Mouse (Mus musculus): ENCODE results near the gene Ftl1. TPM values are rescaled to one million over a fixed set of nuclear protein-coding genes. Genes with fewer than 3 reads are reported as not detected.

The Ftl1 gene
- polyA plus RNA-seq, 1 experiment from 2014 or later: 3,941 TPM

DNA sequence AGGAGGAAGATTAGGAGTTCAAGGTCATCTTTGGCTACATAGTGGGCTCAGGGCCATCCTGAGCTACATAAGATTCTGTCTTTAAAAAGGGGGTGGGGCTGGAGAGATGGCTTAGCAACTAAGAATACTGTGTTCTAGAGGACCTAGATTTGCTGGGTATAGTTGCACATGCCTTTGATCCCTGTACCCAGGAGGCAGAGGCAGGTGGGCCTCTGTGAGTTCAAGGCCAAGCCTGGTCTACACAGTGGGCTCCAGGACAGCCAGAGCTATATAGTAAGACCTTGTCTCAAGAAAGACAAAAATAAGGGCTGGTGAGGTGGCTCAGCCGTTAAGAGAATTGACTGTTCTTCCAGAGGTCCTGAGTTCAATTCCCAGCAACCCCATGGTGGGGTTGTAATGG lies 9.7 kb downstream of the Ftl1 start:
- Histone ChIP-seq H3K27ac (ENCODE audit: low read depth, low read length) (no peak overlapping the region), H3K4me2 (replicated peaks; ENCODE audit: low read depth, low read length) (no peak overlapping the region), H3K27me3 (ENCODE audit: control insufficient read depth, insufficient read depth, low read length) (no peaks in the 10 kb centered on the region), H3K9me3 (ENCODE audit: control insufficient read depth, low read length) (no peaks in the 10 kb centered on the region), H3K36me3 (ENCODE audit: control insufficient read depth, insufficient read depth, low read length) (peaks cover 51% of the 10 kb centered on the region), H3K4me1 (ENCODE audit: control insufficient read depth, insufficient read depth, low read length) (0 out of 2 replicates have a peak, but pooled peaks cover 3% of the 10 kb centered on the region), H3K4me3 (ENCODE audit: low read length) (no peak overlapping the region), H3K9ac (ENCODE audit: low read depth, low read length) (no peak overlapping the region)
- 85% methylated on average over 1 of the region's 1 CpGs for WGBS
- no peak for ATAC-seq (ENCODE audit: low FRiP score, low TSS enrichment)

DNA sequence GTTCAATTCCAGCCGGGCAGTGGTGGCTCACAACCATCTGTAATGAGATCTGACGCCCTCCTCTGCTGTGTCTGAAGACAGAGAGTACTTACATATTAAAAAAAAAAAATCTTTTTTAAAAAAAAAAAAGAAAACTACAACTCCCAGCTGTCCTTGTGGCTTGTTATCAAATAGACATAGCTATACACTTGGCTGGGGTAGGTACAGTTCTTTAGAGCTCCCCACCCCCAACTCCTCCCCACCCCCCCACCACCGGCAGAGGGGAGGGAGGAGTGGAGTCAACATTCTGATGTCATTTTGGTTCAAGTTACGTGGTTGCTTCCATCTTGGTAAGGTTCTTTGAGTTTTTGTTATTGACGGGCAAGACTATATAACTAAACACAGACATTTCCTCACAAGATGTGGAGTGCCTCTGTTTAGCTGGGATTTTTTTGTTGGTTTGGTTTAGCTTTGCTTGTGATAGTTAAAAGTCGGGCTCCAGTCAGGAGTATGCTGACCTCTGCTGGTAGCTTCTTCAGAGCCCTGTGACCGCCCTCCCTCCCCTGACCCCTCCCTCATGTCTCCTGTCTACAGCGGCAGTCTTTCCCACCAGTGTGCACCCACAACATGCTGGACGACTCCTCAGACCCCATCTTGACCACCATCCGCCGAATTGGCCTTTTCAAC lies 12.2 kb downstream of the Ftl1 start:
- no peak overlapping the region for H3K4me2 ChIP-seq (replicated peaks; ENCODE audit: low read depth, low read length)
- no peak overlapping the region for H3K9ac ChIP-seq (ENCODE audit: low read depth, low read length)
- peaks cover 53% of the 10 kb centered on the region for H3K36me3 ChIP-seq (ENCODE audit: control insufficient read depth, insufficient read depth, low read length)
- 0 out of 2 replicates have a peak, but pooled peaks cover 3% of the 10 kb centered on the region for H3K4me1 ChIP-seq (ENCODE audit: control insufficient read depth, insufficient read depth, low read length)
- no peaks in the 10 kb centered on the region for H3K27me3 ChIP-seq (ENCODE audit: control insufficient read depth, insufficient read depth, low read length)
- no peaks in the 10 kb centered on the region for H3K9me3 ChIP-seq (ENCODE audit: control insufficient read depth, low read length)
- no peak for ATAC-seq (ENCODE audit: low FRiP score, low TSS enrichment)
- no peak overlapping the region for H3K4me3 ChIP-seq (ENCODE audit: low read length)
- no peak overlapping the region for H3K27ac ChIP-seq (ENCODE audit: low read depth, low read length)
- 34% methylated on average over 11 of the region's 11 CpGs for WGBS

DNA sequence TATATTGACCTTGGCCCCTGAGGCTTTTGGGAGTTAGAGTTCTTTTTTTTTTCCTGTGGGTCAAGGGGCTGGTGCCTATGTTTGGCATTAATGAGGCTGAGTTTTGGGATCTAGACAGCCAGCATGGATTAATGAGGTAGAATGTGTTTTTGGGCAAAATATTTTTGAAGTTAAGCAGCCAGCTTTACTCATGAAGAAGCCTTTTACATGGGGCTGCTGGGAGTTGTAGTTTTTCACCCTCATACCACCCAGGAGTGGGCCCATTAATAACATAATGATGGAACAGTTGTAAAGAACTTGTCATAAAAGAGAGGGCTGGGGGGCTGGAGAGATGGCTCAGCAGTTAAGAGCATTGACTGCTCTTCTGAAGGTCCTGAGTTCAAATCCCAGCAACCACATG lies 13.1 kb downstream of the Ftl1 start:
- H3K9ac ChIP-seq (ENCODE audit: low read depth, low read length): no peak overlapping the region
- no peak for ATAC-seq (ENCODE audit: low FRiP score, low TSS enrichment)
- no peak overlapping the region for H3K4me2 ChIP-seq (replicated peaks; ENCODE audit: low read depth, low read length)
- H3K4me1 ChIP-seq (ENCODE audit: control insufficient read depth, insufficient read depth, low read length): 0 out of 2 replicates have a peak, but pooled peaks cover 3% of the 10 kb centered on the region
- H3K4me3 ChIP-seq (ENCODE audit: low read length): no peak overlapping the region
- no peak overlapping the region for H3K27ac ChIP-seq (ENCODE audit: low read depth, low read length)
- peaks cover 49% of the 10 kb centered on the region for H3K36me3 ChIP-seq (ENCODE audit: control insufficient read depth, insufficient read depth, low read length)
- H3K9me3 ChIP-seq (ENCODE audit: control insufficient read depth, low read length): no peaks in the 10 kb centered on the region
- H3K27me3 ChIP-seq (ENCODE audit: control insufficient read depth, insufficient read depth, low read length): no peaks in the 10 kb centered on the region

DNA sequence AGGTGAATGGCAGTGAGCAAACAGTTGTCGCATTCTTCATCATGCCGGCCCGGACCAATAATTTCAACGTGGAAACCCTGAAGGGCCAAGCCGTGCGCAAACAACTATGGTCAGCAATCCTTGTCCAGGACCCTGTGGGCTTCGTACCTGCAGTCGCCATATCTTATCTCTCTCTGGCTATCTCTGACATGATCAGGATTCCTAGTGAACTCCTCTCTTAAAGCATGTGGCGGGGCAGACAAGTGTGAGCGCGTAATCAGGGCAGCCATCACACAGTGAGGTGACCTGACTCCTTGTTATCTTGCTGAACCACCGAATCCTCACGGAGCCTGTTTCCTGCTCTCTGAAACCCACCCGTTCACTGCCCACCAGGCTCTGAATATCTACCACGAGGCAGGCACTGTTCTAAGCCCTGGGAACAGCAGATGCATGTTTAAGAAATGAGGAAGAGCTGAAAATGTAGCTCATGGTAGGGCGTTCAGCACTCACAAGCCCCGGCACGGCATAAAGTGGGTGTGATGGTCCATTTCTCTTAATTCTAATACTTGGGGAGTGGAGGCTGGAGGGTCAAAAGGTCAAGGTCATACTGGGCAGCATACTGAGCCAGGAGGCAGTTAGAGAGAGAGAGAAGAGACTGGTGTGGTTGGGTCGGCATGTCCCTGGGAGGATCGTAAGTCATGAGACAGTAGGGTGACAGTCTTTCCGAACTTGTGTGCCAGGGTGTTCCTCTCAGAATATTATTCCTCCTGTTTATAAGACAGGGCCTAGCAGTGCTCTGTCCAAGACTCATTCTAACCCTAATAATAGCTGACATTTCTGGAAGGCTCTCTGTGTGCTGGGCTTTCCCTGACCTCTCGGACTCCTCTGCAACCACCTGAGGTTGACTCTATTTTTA lies 15.9 kb downstream of the Ftl1 start:
- 0 out of 2 replicates have a peak, but pooled peaks cover 3% of the 10 kb centered on the region for H3K4me1 ChIP-seq (ENCODE audit: control insufficient read depth, insufficient read depth, low read length)
- H3K9me3 ChIP-seq (ENCODE audit: control insufficient read depth, low read length): no peaks in the 10 kb centered on the region
- H3K4me3 ChIP-seq (ENCODE audit: low read length): no peak overlapping the region
- no peaks in the 10 kb centered on the region for H3K27me3 ChIP-seq (ENCODE audit: control insufficient read depth, insufficient read depth, low read length)
- no peak overlapping the region for H3K27ac ChIP-seq (ENCODE audit: low read depth, low read length)
- peaks cover 53% of the 10 kb centered on the region for H3K36me3 ChIP-seq (ENCODE audit: control insufficient read depth, insufficient read depth, low read length)
- 86% methylated on average over 22 of the region's 22 CpGs for WGBS
- no peak overlapping the region for H3K4me2 ChIP-seq (replicated peaks; ENCODE audit: low read depth, low read length)
- no peak for ATAC-seq (ENCODE audit: low FRiP score, low TSS enrichment)
- no peak overlapping the region for H3K9ac ChIP-seq (ENCODE audit: low read depth, low read length)

DNA sequence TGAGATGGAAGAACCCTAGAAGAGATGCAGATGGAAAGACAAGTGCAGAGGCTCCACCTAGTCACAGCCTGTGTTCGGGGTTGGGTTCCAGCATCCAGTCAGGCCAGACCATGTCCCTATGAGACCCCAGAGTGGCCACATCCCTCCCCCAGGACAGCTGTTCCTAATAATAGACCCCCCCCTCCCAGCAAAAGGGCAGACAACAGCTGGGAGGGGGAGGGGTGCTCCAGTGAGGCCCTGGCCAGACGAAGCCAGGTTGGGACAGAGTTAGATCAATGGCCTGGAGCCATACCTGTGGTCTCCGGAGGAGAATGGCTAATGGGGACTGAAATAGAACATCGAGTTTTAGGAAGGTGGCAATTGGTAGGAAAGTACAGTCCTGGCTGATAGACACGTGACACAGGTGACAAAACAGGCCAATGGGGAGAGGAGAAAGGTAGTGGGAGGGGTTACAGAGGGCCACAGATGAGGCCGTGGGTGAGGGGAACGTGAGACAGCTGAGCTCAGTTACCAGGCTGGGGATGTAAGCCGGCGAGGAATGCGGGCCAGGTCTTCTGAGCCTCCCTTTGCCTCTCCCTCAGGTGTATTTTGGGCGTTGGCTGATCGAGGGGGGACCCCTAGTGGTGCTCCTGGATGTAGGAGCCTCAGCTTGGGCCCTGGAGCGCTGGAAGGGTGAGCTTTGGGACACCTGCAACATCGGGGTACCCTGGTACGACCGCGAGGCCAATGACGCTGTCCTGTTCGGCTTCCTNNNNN lies 22.0 kb downstream of the Ftl1 start, which contains the start of gene Ruvbl2:
Ruvbl2 (minus strand) TSS at position 576 of the 756 bp plus-strand sequence.
- peak within 1 kb of the TSS; percentile 2; the same call in 1 of the 2 replicates for H3K9ac ChIP-seq (ENCODE audit: low read depth, low read length)
- no peak within 1 kb of the TSS for H3K4me3 ChIP-seq (ENCODE audit: low read length)
- no peak within 1 kb of the TSS for H3K27ac ChIP-seq (ENCODE audit: low read depth, low read length)
- no peaks in the 10 kb centered on the region for H3K27me3 ChIP-seq (ENCODE audit: control insufficient read depth, insufficient read depth, low read length)
- H3K4me2 ChIP-seq (replicated peaks; ENCODE audit: low read depth, low read length): peak within 1 kb of the TSS; percentile 19
- H3K9me3 ChIP-seq (ENCODE audit: control insufficient read depth, low read length): no peaks in the 10 kb centered on the region
- peaks cover 20% of the 10 kb centered on the region for H3K36me3 ChIP-seq (ENCODE audit: control insufficient read depth, insufficient read depth, low read length)
- H3K4me1 ChIP-seq (ENCODE audit: control insufficient read depth, insufficient read depth, low read length): peaks cover 34% of the 10 kb centered on the region
- 24% methylated on average over 19 of the region's 19 CpGs for WGBS
- ATAC-seq (ENCODE audit: low FRiP score, low TSS enrichment): no peak

DNA sequence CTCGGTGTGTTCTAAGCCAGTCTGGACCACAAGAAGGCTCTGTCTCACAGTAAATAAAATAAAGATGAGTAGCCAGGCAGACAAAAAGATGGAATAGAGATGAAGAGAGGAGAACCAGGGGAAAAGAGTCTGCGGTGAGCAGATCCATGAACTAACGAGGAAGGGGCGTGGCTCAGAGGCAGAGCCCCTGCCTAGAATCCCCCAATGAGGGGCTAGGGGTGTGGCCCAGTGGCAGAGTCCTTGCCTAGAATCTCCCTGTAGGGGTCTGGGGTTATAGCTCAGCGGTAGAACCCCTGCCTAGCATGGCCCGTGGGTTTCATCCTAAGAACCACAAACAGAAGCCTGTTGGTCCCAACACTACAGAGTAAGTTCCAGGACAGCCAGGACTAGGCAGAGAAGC lies 22.6 kb downstream of the Ftl1 start:
- no peak overlapping the region for H3K4me2 ChIP-seq (replicated peaks; ENCODE audit: low read depth, low read length)

DNA sequence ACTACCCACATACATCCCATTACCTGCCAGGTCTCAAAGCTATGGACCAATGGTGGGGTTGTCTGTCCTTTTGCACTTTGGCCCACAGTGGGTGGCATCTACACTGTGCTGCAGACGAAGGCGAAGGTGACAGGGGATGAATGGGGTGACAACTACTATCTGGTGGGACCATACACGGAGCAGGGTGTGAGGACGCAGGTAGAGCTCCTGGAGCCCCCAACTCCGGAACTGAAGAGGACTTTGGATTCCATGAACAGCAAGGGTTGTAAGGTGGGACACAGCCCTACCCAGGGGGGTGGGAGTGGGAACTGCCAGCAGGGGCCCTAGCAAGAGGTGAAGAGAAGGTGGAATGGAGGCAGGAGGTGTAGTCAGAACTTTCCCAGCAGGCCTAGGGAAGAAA lies 23.2 kb downstream of the Ftl1 start:
- H3K27me3 ChIP-seq (ENCODE audit: control insufficient read depth, insufficient read depth, low read length): no peaks in the 10 kb centered on the region
- no peak for ATAC-seq (ENCODE audit: low FRiP score, low TSS enrichment)
- H3K4me1 ChIP-seq (ENCODE audit: control insufficient read depth, insufficient read depth, low read length): peaks cover 35% of the 10 kb centered on the region
- no peak overlapping the region for H3K4me2 ChIP-seq (replicated peaks; ENCODE audit: low read depth, low read length)
- WGBS: 95% methylated on average over 5 of the region's 5 CpGs
- H3K4me3 ChIP-seq (ENCODE audit: low read length): no peak overlapping the region
- H3K9ac ChIP-seq (ENCODE audit: low read depth, low read length): no peak overlapping the region
- peaks cover 20% of the 10 kb centered on the region for H3K36me3 ChIP-seq (ENCODE audit: control insufficient read depth, insufficient read depth, low read length)
- H3K9me3 ChIP-seq (ENCODE audit: control insufficient read depth, low read length): no peaks in the 10 kb centered on the region
- no peak overlapping the region for H3K27ac ChIP-seq (ENCODE audit: low read depth, low read length)

More for the DNA sequence above, 22.6 kb downstream of the Ftl1 start:
- WGBS: 32% methylated on average over 6 of the region's 6 CpGs
- H3K9me3 ChIP-seq (ENCODE audit: control insufficient read depth, low read length): no peaks in the 10 kb centered on the region
- peaks cover 17% of the 10 kb centered on the region for H3K36me3 ChIP-seq (ENCODE audit: control insufficient read depth, insufficient read depth, low read length)
- ATAC-seq (ENCODE audit: low FRiP score, low TSS enrichment): no peak
- H3K4me3 ChIP-seq (ENCODE audit: low read length): no peak overlapping the region
- no peaks in the 10 kb centered on the region for H3K27me3 ChIP-seq (ENCODE audit: control insufficient read depth, insufficient read depth, low read length)
- H3K4me1 ChIP-seq (ENCODE audit: control insufficient read depth, insufficient read depth, low read length): peaks cover 35% of the 10 kb centered on the region
- no peak overlapping the region for H3K27ac ChIP-seq (ENCODE audit: low read depth, low read length)
- H3K9ac ChIP-seq (ENCODE audit: low read depth, low read length): no peak overlapping the region

DNA sequence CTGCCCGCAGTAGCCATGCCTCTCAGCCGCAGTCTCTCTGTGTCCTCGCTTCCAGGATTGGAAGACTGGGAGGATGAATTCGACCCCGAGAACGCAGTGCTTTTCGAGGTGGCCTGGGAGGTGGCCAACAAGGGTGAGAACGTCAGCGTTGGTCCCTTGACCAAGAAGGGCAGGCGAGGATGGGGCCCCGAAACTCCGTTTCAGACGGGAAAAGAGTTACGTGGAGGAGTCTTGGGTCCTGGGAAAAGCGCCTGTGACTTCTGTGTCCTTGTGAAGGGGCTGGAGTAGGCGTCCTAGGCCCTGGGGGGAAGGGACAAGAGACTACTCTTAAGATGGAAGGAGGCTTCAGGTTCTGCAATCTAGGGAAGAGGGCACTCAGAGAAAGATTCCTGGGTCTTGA lies 24.6 kb downstream of the Ftl1 start:
- Histone ChIP-seq H3K4me3 (ENCODE audit: low read length) (peak overlapping the region; percentile 94), H3K9ac (ENCODE audit: low read depth, low read length) (peak overlapping the region; percentile 75), H3K4me2 (replicated peaks; ENCODE audit: low read depth, low read length) (peak overlapping the region; percentile 65), H3K36me3 (ENCODE audit: control insufficient read depth, insufficient read depth, low read length) (peaks cover 26% of the 10 kb centered on the region), H3K27ac (ENCODE audit: low read depth, low read length) (peak overlapping the region; percentile 48; the same call in 1 of the 2 replicates), H3K9me3 (ENCODE audit: control insufficient read depth, low read length) (no peaks in the 10 kb centered on the region), H3K4me1 (ENCODE audit: control insufficient read depth, insufficient read depth, low read length) (peaks cover 35% of the 10 kb centered on the region), H3K27me3 (ENCODE audit: control insufficient read depth, insufficient read depth, low read length) (no peaks in the 10 kb centered on the region)
- peak; percentile 0; the same call in 1 of the 2 replicates for ATAC-seq (ENCODE audit: low FRiP score, low TSS enrichment)
- WGBS: under 1% methylated on average over 16 of the region's 16 CpGs
